Mouse (Mus musculus) stomach, adult 2 months (tissue): Measurements from ENCODE around the gene Csf2rb2. TPM values are rescaled to one million over a fixed set of nuclear protein-coding genes. Genes with fewer than 3 reads are reported as not detected.

Experiments
- polyA plus RNA-seq: library from polyadenylated mRNA; depleted of rRNA; stranded (reverse); fragments of >200 nt; gene quantifications from 2 replicates; pipeline ENCODE4 v1.2.3, GENCODE M21; 2012; rRNA removed

Csf2rb2 gene
- 2.1 and 3.5 TPM in 2 replicates for polyA plus RNA-seq

DNA sequence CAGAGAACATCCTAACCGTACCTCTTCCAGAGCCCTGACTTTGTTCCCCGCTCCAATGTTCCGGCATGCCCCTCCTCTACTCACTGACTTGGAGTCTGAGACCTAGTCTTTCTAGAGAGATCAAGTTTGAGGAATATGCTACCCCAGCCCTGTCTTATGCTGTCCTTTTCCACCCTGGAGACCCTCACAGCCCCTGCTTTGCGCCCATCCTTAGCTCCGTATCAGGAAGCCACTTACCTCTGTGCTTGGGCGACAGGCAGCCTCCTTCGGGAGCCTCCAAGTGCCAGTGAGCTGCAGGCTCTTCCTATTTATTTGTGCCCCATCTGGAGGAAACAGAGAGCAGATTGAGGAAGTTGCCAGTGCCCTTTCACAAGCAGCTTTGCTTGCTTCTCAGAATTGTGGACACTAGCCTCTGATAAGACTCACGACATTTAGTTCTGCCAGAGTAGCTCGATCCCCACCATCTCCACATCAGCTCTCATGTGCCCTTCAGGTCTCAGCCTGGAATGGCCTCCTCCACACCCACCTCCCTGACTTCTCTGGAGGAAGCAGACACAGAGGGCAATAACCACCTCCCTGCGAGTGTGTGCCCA is at the start of gene Csf2rb2:
TSS of gene Csf2rb2 (minus strand) at position 381 of the 593 bp plus-strand sequence.

DNA sequence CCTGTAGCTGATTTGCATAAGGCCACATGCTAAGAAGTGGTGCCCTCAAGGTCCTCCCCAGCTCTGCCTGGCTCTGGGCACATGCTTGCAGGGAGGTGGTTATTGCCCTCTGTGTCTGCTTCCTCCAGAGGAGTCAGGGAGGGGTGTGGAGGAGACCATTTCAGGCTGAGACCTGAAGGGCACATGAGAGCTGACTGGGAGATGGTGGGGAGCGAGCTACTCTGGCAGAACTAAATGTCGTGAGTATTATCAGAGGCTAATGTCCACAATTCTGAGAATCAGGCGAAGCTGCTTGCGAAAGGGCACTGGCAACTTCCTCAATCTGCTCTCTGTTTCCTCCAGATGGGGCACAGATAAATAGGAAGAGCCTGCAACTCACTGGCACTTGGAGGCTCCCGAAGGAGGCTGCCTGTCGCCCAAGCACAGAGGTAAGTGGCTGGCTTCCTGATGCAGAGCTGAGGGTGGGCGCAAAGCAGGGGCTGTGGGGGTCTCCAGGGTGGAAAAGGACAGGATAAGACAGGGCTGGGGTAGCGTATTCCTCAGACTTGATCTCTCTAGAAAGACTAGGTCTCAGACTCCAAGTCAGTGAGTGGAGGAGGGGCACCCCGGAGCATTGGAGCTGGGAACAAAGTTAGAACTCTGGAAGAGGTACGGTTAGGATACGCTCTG is 20.3 kb upstream of the Csf2rb2 start, which contains the start of gene Csf2rb:
TSS of gene Csf2rb (plus strand) at position 82 of the 669 bp plus-strand sequence.

DNA sequence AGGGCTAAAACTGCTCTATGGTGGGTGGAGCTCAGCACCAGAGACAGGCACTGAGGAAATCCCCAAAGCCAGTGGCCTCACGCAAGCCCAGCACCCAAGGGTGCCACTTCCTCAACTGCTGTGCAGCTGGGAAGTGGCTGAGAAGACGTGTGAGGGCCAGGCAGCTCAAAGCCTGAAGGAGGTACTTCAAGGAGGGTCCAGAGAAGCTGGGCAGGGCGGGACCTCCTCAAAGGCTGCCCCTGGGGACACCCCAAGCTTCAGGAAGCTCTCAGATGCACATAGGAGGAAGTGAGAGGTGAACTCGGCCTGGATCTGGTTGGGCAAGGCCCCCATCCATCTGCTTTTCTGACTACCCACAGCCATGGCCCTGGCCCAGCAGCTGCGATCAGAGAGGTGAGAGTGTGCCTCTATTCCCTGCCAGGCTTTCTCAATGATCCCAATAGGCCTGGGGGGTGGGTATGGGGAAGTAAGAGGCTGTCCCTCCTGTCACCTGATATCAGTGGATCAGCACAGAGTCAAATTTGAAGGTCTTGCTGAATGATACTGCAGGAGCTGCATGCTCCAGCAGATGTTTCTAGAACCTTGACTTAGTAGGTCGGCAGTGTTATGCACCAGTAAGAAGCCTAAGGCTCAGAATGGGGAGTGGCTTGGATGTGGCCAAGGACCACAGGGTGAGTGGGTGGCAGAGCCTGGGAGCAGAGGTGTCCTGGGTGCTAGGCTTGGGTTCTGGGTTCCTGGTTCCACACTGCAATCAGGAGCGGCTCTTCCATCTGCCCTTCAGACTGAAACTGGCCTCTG is 60.6 kb downstream of the Csf2rb2 start, which contains the start of gene Ncf4:
TSS of gene Ncf4 (plus strand) at position 107 of the 798 bp plus-strand sequence.

Other genes with a start within 250 kb of the Csf2rb2 start
- 0.02 and 0.08 TPM in 2 replicates for gene Cacng2, start 185.7 kb downstream of the Csf2rb2 start, polyA plus RNA-seq
- gene Ift27, start 131.6 kb downstream of the Csf2rb2 start, polyA plus RNA-seq = 22.5 and 25.2 TPM in 2 replicates
- gene Pvalb, start 99.3 kb downstream of the Csf2rb2 start, polyA plus RNA-seq = 0.32 and 1.7 TPM in 2 replicates
- 2.7 and 4.7 TPM in 2 replicates for gene Ncf4, start 60.9 kb downstream of the Csf2rb2 start, polyA plus RNA-seq
- gene Csf2rb, start 20.0 kb upstream of the Csf2rb2 start, polyA plus RNA-seq = 2.9 and 3.2 TPM in 2 replicates
- gene Tex33, start 90.2 kb upstream of the Csf2rb2 start, polyA plus RNA-seq = not detected in 2 replicates
- gene Tst, start 100.2 kb upstream of the Csf2rb2 start, polyA plus RNA-seq = 197 and 218 TPM in 2 replicates
- 399 and 401 TPM in 2 replicates for gene Mpst, start 100.7 kb upstream of the Csf2rb2 start, polyA plus RNA-seq
- 107 and 127 TPM in 2 replicates for gene Kctd17, start 122.8 kb upstream of the Csf2rb2 start, polyA plus RNA-seq
- 0.11 and 0.18 TPM in 2 replicates for gene Tmprss6, start 162.9 kb upstream of the Csf2rb2 start, polyA plus RNA-seq
- gene Il2rb, start 189.6 kb upstream of the Csf2rb2 start, polyA plus RNA-seq = 0.53 and 0.67 TPM in 2 replicates
- 19.0 and 21.3 TPM in 2 replicates for gene C1qtnf6, start 225.7 kb upstream of the Csf2rb2 start, polyA plus RNA-seq
- 0.11 and 0.17 TPM in 2 replicates for gene Sstr3, start 239.0 kb upstream of the Csf2rb2 start, polyA plus RNA-seq